Comparison of ENCODE assay signal across 8 mouse cellular contexts in the genomic region with DNA sequence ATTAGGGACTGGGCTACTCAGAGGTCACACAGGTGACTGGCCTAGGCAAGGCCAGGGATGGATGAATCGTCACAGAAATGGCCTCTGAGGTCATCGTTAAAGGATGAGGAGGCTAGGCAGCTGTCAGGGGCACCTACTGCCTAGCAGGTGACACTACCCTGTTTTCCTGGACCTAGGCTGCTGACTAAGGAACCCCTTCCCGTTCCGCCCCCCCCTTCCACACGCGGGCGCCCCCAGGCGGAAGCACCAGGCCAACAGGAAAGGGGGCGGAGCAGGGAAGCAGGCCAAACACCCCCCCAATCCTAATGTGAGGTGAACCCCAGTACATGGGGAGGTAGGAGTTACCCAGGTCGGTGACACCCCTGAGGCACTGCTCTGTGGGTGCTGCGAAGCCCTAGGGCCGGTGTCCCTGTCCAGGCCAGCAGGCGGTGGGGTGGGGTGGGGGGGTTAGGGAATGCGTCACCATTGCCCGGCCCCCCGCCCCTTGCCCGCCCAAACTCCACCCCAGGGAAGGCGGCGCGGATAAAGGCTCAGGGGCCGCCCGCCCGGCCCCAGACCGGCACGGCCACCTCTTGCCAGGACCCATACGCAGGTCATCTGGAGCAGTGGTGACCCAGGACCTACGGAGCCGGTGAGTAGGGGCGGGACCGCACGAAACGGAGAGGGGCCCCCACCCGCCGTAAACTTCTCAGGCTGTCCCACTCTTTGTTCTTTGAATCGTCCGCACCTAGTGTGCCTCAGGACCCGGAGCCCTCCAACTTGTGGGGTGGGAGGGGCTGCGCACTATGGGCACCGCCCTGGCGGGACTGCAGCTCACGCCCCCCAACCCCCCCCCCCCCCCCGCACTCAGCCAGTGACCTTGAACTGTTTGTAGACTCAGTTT. TPM values are rescaled to one million over a fixed set of nuclear protein-coding genes. Genes with fewer than 3 reads are reported as not detected.
DNase-seq lines count a peak whose midpoint lies in the region; ATAC-seq and TF ChIP-seq lines count a peak whose summit lies in the region.

Gene Midn (plus strand): TSS at position 554 of the 883 bp plus-strand sequence.

- under 1% methylated on average over 41 of the region's 42 CpGs for WGBS in heart, embryonic 13.5 days
- WGBS in kidney, embryonic 16.5 days, result 1% methylated on average over 35 of the region's 42 CpGs
- 1% methylated on average over 39 of the region's 42 CpGs for WGBS in liver, embryonic 12.5 days (ENCODE audit: insufficient replicate concordance)

- peak; percentile 91 for DNase-seq in A20 (ENCODE audit: low read depth, low spot score)
- peak; percentile 95 for DNase-seq in adrenal gland, postnatal 10 days

- H3K9me3 ChIP-seq in heart, embryonic 13.5 days, result no peaks in the 10 kb centered on the region
- no peaks in the 10 kb centered on the region for H3K9me3 ChIP-seq in kidney, embryonic 16.5 days (ENCODE audit: low read length)
- no peaks in the 10 kb centered on the region for H3K9me3 ChIP-seq in liver, embryonic 12.5 days (replicated peaks)

- H3K4me3 ChIP-seq in embryonic fibroblast, embryonic 13.5 days (ENCODE audit: insufficient read depth, low read length), result peak within 1 kb of the TSS; percentile 71
- peak within 1 kb of the TSS; percentile 95 for H3K4me3 ChIP-seq in heart, embryonic 13.5 days
- H3K4me3 ChIP-seq in kidney, embryonic 16.5 days (ENCODE audit: low read length), result peak within 1 kb of the TSS; percentile 98
- peak within 1 kb of the TSS; percentile 85 for H3K4me3 ChIP-seq in liver, embryonic 12.5 days
- peak within 1 kb of the TSS; percentile 100 for H3K4me3 ChIP-seq in myocyte
- H3K4me3 ChIP-seq in testis, adult 2 months (ENCODE audit: control insufficient read depth, low read depth, low read length), result peak within 1 kb of the TSS; percentile 90

- ATAC-seq in heart, embryonic 13.5 days (ENCODE audit: extremely low read depth, insufficient number of reproducible peaks, low FRiP score, low TSS enrichment), result peak; percentile 49
- ATAC-seq in kidney, embryonic 16.5 days (ENCODE audit: low FRiP score, low TSS enrichment), result peak; percentile 46
- ATAC-seq in liver, embryonic 12.5 days, result peak; percentile 42

- H3K36me3 ChIP-seq in heart, embryonic 13.5 days, result peaks cover 70% of the 10 kb centered on the region
- peaks cover 54% of the 10 kb centered on the region for H3K36me3 ChIP-seq in kidney, embryonic 16.5 days (ENCODE audit: insufficient read depth, low read length)
- H3K36me3 ChIP-seq in liver, embryonic 12.5 days, result peaks cover 71% of the 10 kb centered on the region
- peaks cover 32% of the 10 kb centered on the region for H3K36me3 ChIP-seq in myocyte (ENCODE audit: control insufficient read depth, insufficient read depth)
- peaks cover 4% of the 10 kb centered on the region; the same call in 1 of the 2 replicates for H3K36me3 ChIP-seq in testis, adult 2 months (ENCODE audit: control insufficient read depth, insufficient read depth, low read length)

- H3K27ac ChIP-seq in embryonic fibroblast, embryonic 13.5 days (ENCODE audit: insufficient read depth, low read length), result peak within 1 kb of the TSS; percentile 87
- peak within 1 kb of the TSS; percentile 99 for H3K27ac ChIP-seq in heart, embryonic 13.5 days (replicated peaks)
- peak within 1 kb of the TSS; percentile 99 for H3K27ac ChIP-seq in kidney, embryonic 16.5 days (ENCODE audit: low read length)
- peak within 1 kb of the TSS; percentile 98 for H3K27ac ChIP-seq in liver, embryonic 12.5 days
- H3K27ac ChIP-seq in testis, adult 2 months (ENCODE audit: control insufficient read depth, insufficient read depth, low read depth, low read length), result peak within 1 kb of the TSS; percentile 89

- peak; percentile 28; the same call in 1 of the 2 replicates for TF ChIP-seq CTCF in embryonic fibroblast, embryonic 13.5 days (IDR thresholded peaks at IDR 0.05; ENCODE audit: borderline replicate concordance, insufficient read depth, low read length)
- peak; percentile 20; the same call in 1 of the 2 replicates for TF ChIP-seq CTCF in testis, adult 2 months (IDR thresholded peaks at IDR 0.05; ENCODE audit: control insufficient read depth, insufficient read depth, insufficient replicate concordance, low read depth, low read length)

- H3K4me2 ChIP-seq in heart, embryonic 13.5 days, result peak within 1 kb of the TSS; percentile 93
- H3K4me2 ChIP-seq in kidney, embryonic 16.5 days (replicated peaks; ENCODE audit: low read depth, low read length), result peak within 1 kb of the TSS; percentile 69
- peak within 1 kb of the TSS; percentile 98 for H3K4me2 ChIP-seq in liver, embryonic 12.5 days
- peak within 1 kb of the TSS; percentile 54 for H3K4me2 ChIP-seq in myocyte (ENCODE audit: low read depth)

- no peaks in the 10 kb centered on the region for H3K27me3 ChIP-seq in heart, embryonic 13.5 days (replicated peaks)
- H3K27me3 ChIP-seq in kidney, embryonic 16.5 days (ENCODE audit: insufficient read depth, low read length), result no peaks in the 10 kb centered on the region
- no peaks in the 10 kb centered on the region for H3K27me3 ChIP-seq in liver, embryonic 12.5 days (replicated peaks)
- no peaks in the 10 kb centered on the region for H3K27me3 ChIP-seq in myocyte (ENCODE audit: control insufficient read depth, insufficient read depth, insufficient read length)
- H3K27me3 ChIP-seq in testis, adult 2 months (ENCODE audit: control insufficient read depth, insufficient read depth, low read length), result no peaks in the 10 kb centered on the region

- TF ChIP-seq POLR2A in embryonic fibroblast, embryonic 13.5 days (IDR thresholded peaks at IDR 0.05; ENCODE audit: low read depth, low read length), result peak; percentile 98
- TF ChIP-seq POLR2A in myocyte (IDR thresholded peaks at IDR 0.05; ENCODE audit: insufficient read length, low read depth), result peak; percentile 99
- TF ChIP-seq POLR2A in testis, adult 2 months (IDR thresholded peaks at IDR 0.05; ENCODE audit: control insufficient read depth, low read depth, low read length), result peak; percentile 62

- peak within 1 kb of the TSS; percentile 100 for H3K9ac ChIP-seq in heart, embryonic 13.5 days
- peak within 1 kb of the TSS; percentile 97 for H3K9ac ChIP-seq in kidney, embryonic 16.5 days (replicated peaks; ENCODE audit: low read length)
- peak within 1 kb of the TSS; percentile 91 for H3K9ac ChIP-seq in liver, embryonic 12.5 days

- peaks cover 2% of the 10 kb centered on the region; the same call in 1 of the 2 replicates for H3K4me1 ChIP-seq in embryonic fibroblast, embryonic 13.5 days (ENCODE audit: control insufficient read depth, insufficient read depth, low read length)
- peaks cover 66% of the 10 kb centered on the region for H3K4me1 ChIP-seq in heart, embryonic 13.5 days
- peaks cover 44% of the 10 kb centered on the region for H3K4me1 ChIP-seq in kidney, embryonic 16.5 days (ENCODE audit: insufficient read depth, low read length)
- peaks cover 87% of the 10 kb centered on the region for H3K4me1 ChIP-seq in liver, embryonic 12.5 days
- H3K4me1 ChIP-seq in testis, adult 2 months (ENCODE audit: control insufficient read depth, insufficient read depth, low read length), result peaks cover 45% of the 10 kb centered on the region

- H3K79me2 ChIP-seq in myocyte (ENCODE audit: control insufficient read depth, insufficient read depth), result peaks cover 58% of the 10 kb centered on the region

- peak within 1 kb of the TSS; percentile 69 for H3ac ChIP-seq in myocyte (ENCODE audit: control insufficient read depth, insufficient read length)

TF ChIP-seq in myocyte, 11 proteins besides CTCF, POLR2A, EP300 and RAD21:
- TF ChIP-seq MYOG (IDR thresholded peaks at IDR 0.05; ENCODE audit: control insufficient read depth in 1 of 3, insufficient read depth in 1 of 3, insufficient read length in 2 of 3, low read depth in 2 of 3) (peak in 2 of 3 experiments; percentile 8 to 85), POLR2AphosphoS2 (IDR thresholded peaks at IDR 0.05; ENCODE audit: insufficient read length, low read depth) (peak; percentile 95), MYOD1 (IDR thresholded peaks at IDR 0.05; ENCODE audit: control insufficient read depth in 1 of 3, insufficient read length in 2 of 3, low read depth in 2 of 3) (peak in 2 of 3 experiments; percentile 56 to 93), TCF3 (IDR thresholded peaks at IDR 0.05; ENCODE audit: insufficient read length, low read depth) (no peak), USF1 (IDR thresholded peaks at IDR 0.05; ENCODE audit: low read depth) (no peak)

RNA-seq across cellular contexts. Expression of gene Midn, which starts in this region (rescaled TPM):
- 100 to 1,000 TPM; 106 to 127 TPM for total RNA-seq in adrenal gland, postnatal 10 days (2021)
- 101 TPM in 2 replicates for polyA plus RNA-seq in embryonic fibroblast, embryonic 13.5 days (2011; ENCODE audit: insufficient read length, low read depth, missing spikeins)
- 15.6 and 15.7 TPM in 2 replicates for polyA plus RNA-seq in heart, embryonic 13.5 days (2015; fragmentation: Nextera tagmentation; extraction: Ambion mirVana)
- 15.9 and 16.8 TPM in 2 replicates for polyA plus RNA-seq in kidney, embryonic 16.5 days (2015; fragmentation: Nextera tagmentation; extraction: Ambion mirVana)
- 5.7 and 6.3 TPM in 2 replicates for polyA plus RNA-seq in liver, embryonic 12.5 days (2016; fragmentation: Nextera tagmentation; extraction: Ambion mirVana)
- polyA plus RNA-seq in myocyte (2012; fragmentation: generic; extraction: Trizol), result 131 TPM
- polyA plus RNA-seq in testis, adult 2 months (2012; rRNA removed), result 70.1 and 79.2 TPM in 2 replicates

Comparison
In these comparisons a context has a peak if more than half of its experiments do, and no peak if none do; other contexts are left out.
1. Peak in every context shown above with its lines: DNase-seq, ATAC-seq, H3K4me3 ChIP-seq and H3K27ac ChIP-seq.